In the genomic region with DNA sequence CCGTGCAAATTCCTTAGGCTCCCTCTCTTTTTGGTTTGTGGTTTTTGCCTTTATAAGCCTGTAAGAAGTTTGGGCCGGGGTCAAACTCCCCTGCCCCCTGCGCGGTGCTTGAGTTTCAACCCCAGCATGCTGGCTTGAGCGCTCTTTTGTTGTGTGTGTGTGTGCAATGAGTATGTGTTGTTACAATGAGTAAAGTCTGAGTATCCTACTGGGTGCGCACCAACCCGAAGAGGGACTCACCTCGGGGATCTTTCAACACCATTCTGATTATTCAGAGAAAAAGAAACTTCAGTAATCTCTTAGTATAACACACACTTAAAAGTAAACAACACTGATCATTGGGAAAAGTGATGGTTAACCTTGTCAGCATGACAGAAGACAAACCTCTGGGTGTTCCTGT, we compare ENCODE assay signal across 23 mouse cellular contexts. TPM values are rescaled to one million over a fixed set of nuclear protein-coding genes. Genes with fewer than 3 reads are reported as not detected.
DNase-seq lines count a peak whose midpoint lies in the region; ATAC-seq lines count a peak whose summit lies in the region.
"Had no signal": no experiment of that assay in that cellular context is flagged by ENCODE, and none has a peak within 500 bp of the region (broad histone marks: within the 10 kb centered on the region; RNA-seq: fewer than 3 reads in every experiment).

No protein-coding gene starts in this region.

- peak overlapping the region; percentile 66 for H3K27ac ChIP-seq in kidney, embryonic 15.5 days
- H3K27ac ChIP-seq in midbrain, embryonic 11.5 days (ENCODE audit: low read depth, low read length), result no peak overlapping the region
- H3K27ac ChIP-seq in midbrain, embryonic 13.5 days, result no peak overlapping the region
- H3K27ac ChIP-seq: embryonic facial prominence, embryonic 12.5 days; forebrain, embryonic 15.5 days; heart, embryonic 13.5 days; hindbrain, embryonic 13.5 days; hindbrain, postnatal 0 days had no signal

- H3K9ac ChIP-seq in kidney, embryonic 15.5 days, result no peak overlapping the region
- no peak overlapping the region for H3K9ac ChIP-seq in midbrain, embryonic 11.5 days (ENCODE audit: low read length)
- H3K9ac ChIP-seq in midbrain, embryonic 13.5 days (replicated peaks), result no peak overlapping the region
- H3K9ac ChIP-seq: embryonic facial prominence, embryonic 12.5 days; forebrain, embryonic 15.5 days; heart, embryonic 13.5 days; hindbrain, embryonic 13.5 days had no signal

- ATAC-seq in kidney, embryonic 15.5 days (replicated peaks; ENCODE audit: low FRiP score), result peak; percentile 72
- ATAC-seq in midbrain, embryonic 11.5 days (ENCODE audit: low FRiP score), result no peak
- no peak for ATAC-seq in midbrain, embryonic 13.5 days
- ATAC-seq: forebrain, embryonic 15.5 days; hindbrain, postnatal 0 days; Patski had no signal

- WGBS in kidney, embryonic 15.5 days, result 23% methylated on average over 8 of the region's 8 CpGs
- WGBS in midbrain, embryonic 11.5 days, result 27% methylated on average over 8 of the region's 8 CpGs
- 17% methylated on average over 8 of the region's 8 CpGs for WGBS in midbrain, embryonic 13.5 days

- no peaks in the 10 kb centered on the region for H3K27me3 ChIP-seq in kidney, embryonic 15.5 days
- H3K27me3 ChIP-seq in midbrain, embryonic 11.5 days (ENCODE audit: control insufficient read depth, insufficient read depth, low read length), result no peaks in the 10 kb centered on the region
- H3K27me3 ChIP-seq in midbrain, embryonic 13.5 days, result no peaks in the 10 kb centered on the region
- H3K27me3 ChIP-seq: CH12.LX; embryonic facial prominence, embryonic 12.5 days; forebrain, embryonic 15.5 days; heart, embryonic 13.5 days; hindbrain, embryonic 13.5 days; Patski had no signal

- no peaks in the 10 kb centered on the region for H3K9me3 ChIP-seq in kidney, embryonic 15.5 days (replicated peaks)
- no peaks in the 10 kb centered on the region for H3K9me3 ChIP-seq in midbrain, embryonic 11.5 days (ENCODE audit: control insufficient read depth, low read length)
- no peaks in the 10 kb centered on the region for H3K9me3 ChIP-seq in midbrain, embryonic 13.5 days
- H3K9me3 ChIP-seq: embryonic facial prominence, embryonic 12.5 days; forebrain, embryonic 15.5 days; heart, embryonic 13.5 days; hindbrain, embryonic 13.5 days had no signal

- H3K4me1 ChIP-seq in kidney, embryonic 15.5 days, result peaks cover 16% of the 10 kb centered on the region
- peaks cover 6% of the 10 kb centered on the region; the same call in 1 of the 2 replicates for H3K4me1 ChIP-seq in midbrain, embryonic 11.5 days (ENCODE audit: control insufficient read depth, insufficient read depth, low read length)
- H3K4me1 ChIP-seq in midbrain, embryonic 13.5 days (replicated peaks), result 0 out of 2 replicates have a peak, but pooled peaks cover 7% of the 10 kb centered on the region
- H3K4me1 ChIP-seq: embryonic facial prominence, embryonic 12.5 days; forebrain, embryonic 15.5 days had no signal

- no peak overlapping the region for H3K4me3 ChIP-seq in kidney, embryonic 15.5 days (replicated peaks)
- no peak overlapping the region for H3K4me3 ChIP-seq in midbrain, embryonic 11.5 days (ENCODE audit: low read depth, low read length)
- no peak overlapping the region for H3K4me3 ChIP-seq in midbrain, embryonic 13.5 days (replicated peaks)
- H3K4me3 ChIP-seq: embryonic facial prominence, embryonic 12.5 days; forebrain, embryonic 15.5 days; heart, embryonic 13.5 days; hindbrain, embryonic 13.5 days had no signal

- H3K36me3 ChIP-seq in kidney, embryonic 15.5 days, result no peaks in the 10 kb centered on the region
- H3K36me3 ChIP-seq in midbrain, embryonic 11.5 days (ENCODE audit: control insufficient read depth, insufficient read depth, low read length), result no peaks in the 10 kb centered on the region
- no peaks in the 10 kb centered on the region for H3K36me3 ChIP-seq in midbrain, embryonic 13.5 days
- H3K36me3 ChIP-seq: embryonic facial prominence, embryonic 12.5 days; forebrain, embryonic 15.5 days; heart, embryonic 13.5 days; hindbrain, embryonic 13.5 days had no signal

- DNase-seq in kidney, adult 11 months, result no peak
- peak; percentile 85 for DNase-seq in midbrain, embryonic 11.5 days (ENCODE audit: low spot score, missing footprints)
- peak; percentile 51 for DNase-seq in R1 (ENCODE audit: low read depth, low spot score)
- no peak for DNase-seq in layer of hippocampus, adult 11-12 months (ENCODE audit: low spot score)
- DNase-seq: adrenal gland, adult 8-10 months; cerebellum, adult 11 months; cerebellum, adult 8-10 months; cerebellum, postnatal 14 days; embryo, embryonic 11 days; gastrocnemius, postnatal 36 days; heart, postnatal 4 days had no signal

- peak overlapping the region; percentile 23; the same call in 1 of the 2 replicates for H3K4me2 ChIP-seq in kidney, embryonic 15.5 days
- no peak overlapping the region for H3K4me2 ChIP-seq in midbrain, embryonic 11.5 days
- no peak overlapping the region for H3K4me2 ChIP-seq in midbrain, embryonic 13.5 days (replicated peaks)
- H3K4me2 ChIP-seq: embryonic facial prominence, embryonic 12.5 days; forebrain, embryonic 15.5 days; heart, embryonic 13.5 days; hindbrain, embryonic 13.5 days had no signal

RNA-seq across cellular contexts. Expression of gene Rpl22l1, which starts 38.0 kb away (rescaled TPM):
- 412 and 505 TPM in 2 replicates for polyA plus RNA-seq in kidney, embryonic 15.5 days (2015; fragmentation: Nextera tagmentation; extraction: Ambion mirVana)
- polyA plus RNA-seq in midbrain, embryonic 11.5 days (2014; fragmentation: Nextera tagmentation; extraction: Ambion mirVana), result 389 and 419 TPM in 2 replicates
- 233 and 254 TPM in 2 replicates for polyA plus RNA-seq in midbrain, embryonic 13.5 days (2015; fragmentation: Nextera tagmentation; extraction: Ambion mirVana)

RNA-seq across cellular contexts. Expression of gene Gm1527, which starts 49.2 kb away (rescaled TPM):
- polyA plus RNA-seq in kidney, embryonic 15.5 days (2015; fragmentation: Nextera tagmentation; extraction: Ambion mirVana), result not detected in 2 replicates
- polyA plus RNA-seq in midbrain, embryonic 11.5 days (2014; fragmentation: Nextera tagmentation; extraction: Ambion mirVana), result not detected in 2 replicates
- not detected in 2 replicates for polyA plus RNA-seq in midbrain, embryonic 13.5 days (2015; fragmentation: Nextera tagmentation; extraction: Ambion mirVana)
- polyA plus RNA-seq: brain, embryonic 14.5 days; embryonic facial prominence, embryonic 12.5 days; forebrain, embryonic 11.5 days; forebrain, embryonic 15.5 days; heart, embryonic 13.5 days; heart, postnatal 0 days; hindbrain, embryonic 13.5 days; hindbrain, postnatal 0 days; Patski had no signal

Comparison
In these comparisons a context has a peak if more than half of its experiments do, and no peak if none do; other contexts are left out.
1. DNase-seq: peak in midbrain, embryonic 11.5 days (single experiment) and R1 (single experiment); none in kidney, adult 11 months (single experiment) and layer of hippocampus, adult 11-12 months (single experiment).